Mouse (Mus musculus) bone marrow macrophage, adult 2 months (primary cell): Measurements from ENCODE around the gene Phf24.

Experiments used
- CTCF ChIP-seq: IDR thresholded peaks from 2 replicates; pipeline ENCODE4 v1.5.1; 2012; ENCODE audit warnings: low read depth, mild to moderate bottlenecking, low read length, moderate library complexity
- POLR2A ChIP-seq: IDR thresholded peaks from 2 replicates; pipeline ENCODE4 v1.6.1; 2012; ENCODE audit warnings: mild to moderate bottlenecking, low read depth, low read length, borderline replicate concordance

DNA sequence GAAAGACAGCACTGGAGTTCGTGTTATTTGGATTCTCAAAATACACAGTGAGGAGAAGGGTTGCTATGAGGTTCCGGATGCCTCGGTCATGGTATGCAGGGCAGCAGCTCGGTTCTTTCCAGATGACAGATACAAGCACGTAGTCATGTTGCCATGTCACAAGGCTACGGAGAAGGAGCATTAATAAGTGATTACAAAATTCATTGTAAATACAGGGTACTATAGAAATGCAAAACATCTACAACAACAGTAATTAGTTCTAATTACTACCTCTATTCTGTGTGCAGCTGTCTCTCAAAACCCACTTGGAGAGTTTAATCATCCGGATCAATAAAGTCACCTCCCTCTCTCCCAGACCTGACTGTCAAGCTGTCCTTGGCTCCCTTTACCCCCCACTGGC is 21.3 kb upstream of the Phf24 start:
- TF ChIP-seq POLR2A (no peak), CTCF (no peak)
